Mouse (Mus musculus) duodenum, adult 2 months (tissue): ENCODE data around the gene Ang4. TPM values are rescaled to one million over a fixed set of nuclear protein-coding genes. Genes with fewer than 3 reads are reported as not detected.

ENCODE experiments used
- polyA plus RNA-seq: library from polyadenylated mRNA; depleted of rRNA; stranded (reverse); fragments of >200 nt; gene quantifications from 2 replicates; pipeline ENCODE4 v1.2.3, GENCODE M21; 2012; ENCODE audit warnings: low replicate concordance; rRNA removed

Ang4 gene
- polyA plus RNA-seq, result 36.8 and 128 TPM in 2 replicates

GRCm38 (mm10) chr14:51773490-51773889, at the start of gene Ang4:
TSS of gene Ang4 (minus strand) at chr14:51773590.

DNA sequence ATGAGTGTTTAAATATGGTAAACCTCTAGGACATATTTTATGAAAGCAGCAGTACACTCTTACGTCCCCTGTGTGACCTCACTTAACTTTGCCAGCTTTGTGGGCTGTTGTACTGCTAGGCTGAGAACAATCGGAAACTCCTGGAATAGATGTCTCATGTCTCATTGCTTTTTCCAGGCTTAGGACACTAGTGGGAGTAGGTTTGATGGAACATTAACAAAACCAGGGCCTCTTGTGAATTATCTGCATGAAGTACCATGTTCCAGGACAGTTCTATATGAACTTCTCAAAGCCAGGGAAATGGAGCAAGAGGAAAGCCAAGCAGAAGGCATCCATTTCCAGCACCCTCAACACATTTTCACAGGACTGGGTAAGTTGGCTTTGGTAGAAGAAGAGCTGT, 26.4 kb upstream of the Ang4 start, which contains the start of gene AY358078:
AY358078 (plus strand) TSS at position 301 of the 400 bp plus-strand sequence.

DNA sequence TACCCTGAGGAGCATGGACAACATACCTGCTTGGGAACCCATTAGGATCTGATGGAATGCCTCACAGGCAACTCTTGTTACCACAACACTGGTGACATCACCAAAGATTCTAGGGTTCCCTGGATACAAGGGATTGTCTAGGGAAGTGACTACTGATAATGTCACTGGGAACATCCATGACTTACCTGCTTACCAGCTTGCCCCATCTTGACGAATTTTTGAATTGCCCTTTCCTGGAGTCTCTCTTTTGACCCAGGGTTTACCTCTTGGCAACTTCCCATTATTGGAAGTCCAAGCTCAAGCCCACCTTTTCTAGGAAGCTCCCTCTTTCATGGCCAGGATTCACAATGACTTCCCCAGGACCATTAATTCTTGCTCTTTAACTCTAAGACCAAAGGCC, 56.3 kb downstream of the Ang4 start, which contains the start of gene Gm5800:
Gm5800 (minus strand) TSS at position 101 of the 400 bp plus-strand sequence.

Other genes starting within 250 kb of the Ang4 start
- not detected in 2 replicates for gene Gm5622, start 220.8 kb downstream of the Ang4 start, polyA plus RNA-seq
- gene Gm17175, start 199.5 kb downstream of the Ang4 start, polyA plus RNA-seq, result not detected in 2 replicates
- gene Gm17174, start 181.5 kb downstream of the Ang4 start, polyA plus RNA-seq, result not detected in 2 replicates
- not detected in 2 replicates for gene Gm17078, start 162.3 kb downstream of the Ang4 start, polyA plus RNA-seq
- not detected in 2 replicates for gene Gm4181, start 137.9 kb downstream of the Ang4 start, polyA plus RNA-seq
- not detected in 2 replicates for gene Gm17079, start 78.1 kb downstream of the Ang4 start, polyA plus RNA-seq
- not detected in 2 replicates for gene Gm5800, start 56.4 kb downstream of the Ang4 start, polyA plus RNA-seq
- not detected in 2 replicates for gene AY358078, start 26.5 kb upstream of the Ang4 start, polyA plus RNA-seq
- not detected in 2 replicates for gene Ear6, start 80.1 kb upstream of the Ang4 start, polyA plus RNA-seq
- gene Mettl17, start 111.3 kb upstream of the Ang4 start, polyA plus RNA-seq, result 27.0 and 44.2 TPM in 2 replicates
- gene Slc39a2, start 119.3 kb upstream of the Ang4 start, polyA plus RNA-seq, result 0.19 and 0.39 TPM in 2 replicates
- gene Ndrg2, start 140.6 kb upstream of the Ang4 start, polyA plus RNA-seq, result 50.1 and 71.8 TPM in 2 replicates
- gene Tppp2, start 144.8 kb upstream of the Ang4 start, polyA plus RNA-seq, result not detected in 2 replicates
- gene Rnase13, start 149.2 kb upstream of the Ang4 start, polyA plus RNA-seq, result not detected in 2 replicates
- 22.0 and 27.8 TPM in 2 replicates for gene Arhgef40, start 211.1 kb upstream of the Ang4 start, polyA plus RNA-seq
- gene Tmem253, start 242.1 kb upstream of the Ang4 start, polyA plus RNA-seq, result 93.4 and 133 TPM in 2 replicates
- gene Zfp219, start 247.1 kb upstream of the Ang4 start, polyA plus RNA-seq, result 69.3 and 77.5 TPM in 2 replicates